Mouse (Mus musculus) liver, adult 2 months (tissue): ENCODE results near the gene Kcnq4.

ENCODE experiments used
- CTCF ChIP-seq: fragments of 200-500 bp; IDR thresholded peaks from 2 replicates; pipeline ENCODE4 v1.5.1; 2011; ENCODE audit warnings: low read depth, low read length, control low read depth
- POLR2A ChIP-seq: fragments of 200-500 bp; IDR thresholded peaks from 2 replicates; pipeline ENCODE4 v1.6.1; 2011; ENCODE audit warnings: low read length, control low read depth; ENCODE audit not compliant: insufficient read depth; ENCODE audit errors: extremely low read depth

DNA sequence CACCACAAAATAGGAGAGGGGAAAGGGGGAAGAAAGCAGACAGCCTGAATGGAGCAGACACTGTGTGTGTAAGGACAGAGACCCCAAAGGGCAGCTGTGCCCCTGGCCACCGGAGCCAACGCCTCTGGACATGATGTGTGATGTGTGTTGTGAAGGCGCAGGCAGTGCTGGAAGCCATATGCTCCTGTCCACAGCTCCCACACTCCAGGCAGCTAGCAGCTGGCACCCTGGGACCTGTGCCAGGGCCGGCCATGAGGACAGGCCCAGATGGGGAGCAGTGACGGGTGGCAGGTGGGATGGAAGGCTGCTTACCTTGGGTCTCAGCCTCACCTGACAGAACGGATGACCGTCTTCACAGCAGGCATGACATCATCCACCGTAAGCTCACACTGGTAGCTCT, 46.4 kb downstream of the Kcnq4 start:
- no peak for TF ChIP-seq POLR2A
- TF ChIP-seq CTCF = no peak
